Mouse (Mus musculus) retina, postnatal 7 days (tissue): ENCODE data around the gene Rpgrip1.

ENCODE experiments used
- DNase-seq: peaks from one replicate; pipeline ENCODE4 v3.0.0-alpha.2; 2012; ENCODE audit warnings: low read depth, low spot score

The Rpgrip1 gene

GRCm38 (mm10) chr14:52118823-52119608 is 8.5 kb downstream of the Rpgrip1 start:
- DNase-seq: no peak

DNA sequence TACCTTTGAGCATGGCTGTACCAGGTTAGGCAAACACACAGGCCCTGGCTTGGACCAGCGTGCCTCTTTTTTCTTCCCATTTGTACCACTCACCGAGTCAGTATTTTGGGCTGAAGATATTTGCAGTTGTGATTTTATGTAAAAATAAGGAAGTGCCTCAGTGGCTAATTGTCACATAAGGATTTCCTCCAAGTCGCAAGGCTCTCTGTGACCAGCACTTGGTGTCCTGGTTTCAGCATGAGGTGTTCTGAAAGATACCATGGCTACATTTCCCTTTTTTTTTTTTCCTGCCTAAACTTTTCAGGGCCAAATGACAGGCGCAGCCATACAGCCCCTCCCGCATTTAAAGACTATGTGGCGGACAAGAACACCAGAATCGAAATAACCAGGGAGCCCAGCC is 9.7 kb downstream of the Rpgrip1 start:
- no peak for DNase-seq

- no peak for DNase-seq
Measured at GRCm38 (mm10) chr14:52123918-52124317, 13.4 kb downstream of the Rpgrip1 start.

- DNase-seq: no peak
Measured at GRCm38 (mm10) chr14:52124636-52125035, 14.1 kb downstream of the Rpgrip1 start.

- no peak for DNase-seq
Measured at GRCm38 (mm10) chr14:52133584-52133983, 23.1 kb downstream of the Rpgrip1 start.

DNA sequence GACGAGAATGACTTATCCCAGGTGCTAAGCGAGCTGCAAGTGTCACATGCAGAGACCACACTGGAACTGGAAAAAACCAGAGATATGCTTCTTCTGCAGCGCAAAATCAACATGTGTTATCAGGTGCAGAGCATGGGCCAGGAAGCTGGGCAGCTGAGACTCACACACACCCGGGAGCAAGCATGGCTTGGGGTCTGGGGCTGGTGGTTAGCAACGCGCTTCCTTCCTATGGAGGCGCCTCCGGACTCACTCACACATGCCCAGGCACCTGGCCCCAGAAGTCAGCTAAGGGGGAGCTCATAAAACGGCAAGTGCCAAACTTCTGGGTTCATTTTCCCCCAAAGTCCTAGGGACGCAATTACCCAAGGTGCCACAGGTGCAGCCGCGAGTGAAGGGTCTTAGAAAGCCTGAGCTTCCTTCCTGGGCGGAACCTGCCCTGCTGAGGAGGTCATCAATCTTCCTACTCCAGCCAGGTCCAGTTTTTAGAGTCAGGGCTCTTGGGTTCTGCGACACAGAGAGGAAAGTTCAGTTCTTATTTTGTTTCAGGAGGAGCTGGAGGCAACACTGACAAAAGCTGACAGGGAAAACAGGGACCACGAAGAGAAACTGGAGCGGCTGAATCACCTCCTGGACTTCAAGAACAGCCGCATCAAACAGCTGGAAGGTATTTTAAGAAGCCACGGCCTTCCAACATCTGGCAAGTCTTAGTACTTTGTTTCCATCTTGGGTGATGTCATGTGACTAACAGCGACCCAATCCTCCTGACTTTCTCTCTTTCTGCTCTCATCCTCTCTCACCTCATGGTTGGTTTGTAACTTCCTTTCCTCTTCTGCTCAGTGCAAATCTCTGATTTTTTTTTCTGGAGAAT is 30.3 kb downstream of the Rpgrip1 start:
- DNase-seq: no peak

- DNase-seq: no peak
Measured at GRCm38 (mm10) chr14:52141445-52142127, 31.1 kb downstream of the Rpgrip1 start.

- no peak for DNase-seq
Measured at GRCm38 (mm10) chr14:52144165-52144564, 33.7 kb downstream of the Rpgrip1 start.

- DNase-seq: no peak
Measured at GRCm38 (mm10) chr14:52146540-52146939, 36.0 kb downstream of the Rpgrip1 start.

- no peak for DNase-seq
Measured at GRCm38 (mm10) chr14:52149888-52150287, 39.4 kb downstream of the Rpgrip1 start.

DNA sequence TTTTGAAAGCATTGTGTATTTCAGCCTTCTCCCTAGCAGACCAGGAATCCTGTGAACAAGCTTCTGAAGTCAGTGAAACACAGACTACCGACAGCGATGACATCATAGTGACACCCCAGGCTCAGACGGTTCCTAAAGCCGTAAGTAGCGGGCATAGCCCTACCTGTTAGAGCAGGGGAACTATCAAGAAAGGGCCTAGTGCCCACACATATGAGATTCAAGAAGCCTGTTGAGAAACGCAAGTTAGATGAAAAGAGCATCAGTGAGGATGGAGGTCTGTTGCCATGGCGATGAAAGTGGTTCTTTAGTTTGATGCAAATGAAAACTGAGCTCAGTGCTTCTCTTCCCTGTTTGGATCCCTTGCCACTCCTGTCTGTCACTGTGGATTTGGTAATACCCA is 41.7 kb downstream of the Rpgrip1 start:
- DNase-seq: no peak

- DNase-seq: no peak
Measured at GRCm38 (mm10) chr14:52152613-52153012, 42.1 kb downstream of the Rpgrip1 start.

GRCm38 (mm10) chr14:52155008-52155407 is 44.5 kb downstream of the Rpgrip1 start:
- DNase-seq: no peak

DNA sequence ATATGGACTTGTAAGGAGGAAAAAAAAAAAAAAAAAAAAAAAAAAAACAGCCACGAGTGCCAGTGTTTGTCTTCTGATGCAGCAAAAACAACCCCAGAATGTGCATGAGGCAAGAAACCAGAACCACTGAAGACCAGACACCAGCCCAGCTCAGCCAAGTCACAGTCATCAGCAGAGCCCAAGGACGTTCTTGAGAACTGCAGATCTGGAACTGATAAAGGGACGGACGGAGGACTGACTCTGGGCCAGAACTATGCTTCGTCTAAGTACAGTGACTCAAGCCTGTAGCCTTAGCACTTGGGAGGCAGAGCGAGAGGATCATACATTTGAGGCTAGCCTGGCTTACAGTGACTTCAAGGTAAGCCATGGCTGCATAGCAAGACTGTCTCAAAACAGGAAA is 50.4 kb downstream of the Rpgrip1 start:
- DNase-seq: no peak

- no peak for DNase-seq
Measured at GRCm38 (mm10) chr14:52166571-52166970, 56.1 kb downstream of the Rpgrip1 start.

DNA sequence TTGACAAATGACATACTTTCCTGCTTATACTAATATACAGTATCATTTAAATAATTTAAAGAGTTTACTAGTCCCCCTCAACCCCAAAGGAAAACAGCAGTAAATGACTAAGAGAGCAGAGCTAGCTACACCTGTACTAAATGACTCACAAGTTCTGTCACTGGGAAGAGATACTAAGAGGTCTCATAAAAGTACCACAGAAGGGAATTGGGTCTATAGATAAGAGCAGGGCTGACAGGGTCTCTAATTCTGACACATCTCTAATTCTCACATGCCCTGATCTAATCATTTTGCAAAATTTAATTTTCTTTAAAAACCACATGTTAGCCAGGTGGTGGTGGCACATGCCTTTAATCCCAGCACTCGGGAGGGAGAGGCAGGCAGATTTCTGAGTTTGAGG is 78.3 kb downstream of the Rpgrip1 start:
- DNase-seq: no peak

GRCm38 (mm10) chr14:52189519-52189918 is 79.0 kb downstream of the Rpgrip1 start:
- DNase-seq: no peak

DNA sequence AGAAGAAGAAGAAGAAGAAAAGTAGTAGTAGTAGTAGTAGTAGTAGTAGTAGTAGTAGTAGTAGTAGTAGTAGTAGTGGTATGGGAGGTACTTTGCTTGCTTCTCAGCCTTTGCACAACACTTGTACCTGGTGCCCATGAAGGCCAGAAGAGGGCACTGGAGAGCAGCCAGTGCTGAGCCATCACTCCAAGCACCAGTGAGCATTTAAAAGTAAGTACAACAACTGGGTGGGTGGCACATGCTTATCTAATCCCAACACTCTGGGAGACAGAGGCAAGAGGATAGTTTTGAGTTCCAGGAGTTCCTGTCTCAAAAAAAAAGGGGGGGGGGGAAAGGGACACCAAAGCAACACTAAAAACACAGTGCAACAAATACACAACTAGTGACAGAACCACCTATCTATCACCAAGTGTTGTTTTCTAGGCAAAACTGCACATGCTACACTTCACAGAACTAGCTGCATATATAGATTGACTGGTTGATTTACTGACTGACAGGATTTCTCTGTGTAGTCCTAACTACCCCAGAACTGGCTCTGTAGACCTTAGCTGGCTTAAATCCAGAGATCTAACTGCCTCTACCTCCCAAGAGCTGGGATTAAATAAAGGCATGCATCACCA is 80.3 kb downstream of the Rpgrip1 start:
- no peak for DNase-seq

DNA sequence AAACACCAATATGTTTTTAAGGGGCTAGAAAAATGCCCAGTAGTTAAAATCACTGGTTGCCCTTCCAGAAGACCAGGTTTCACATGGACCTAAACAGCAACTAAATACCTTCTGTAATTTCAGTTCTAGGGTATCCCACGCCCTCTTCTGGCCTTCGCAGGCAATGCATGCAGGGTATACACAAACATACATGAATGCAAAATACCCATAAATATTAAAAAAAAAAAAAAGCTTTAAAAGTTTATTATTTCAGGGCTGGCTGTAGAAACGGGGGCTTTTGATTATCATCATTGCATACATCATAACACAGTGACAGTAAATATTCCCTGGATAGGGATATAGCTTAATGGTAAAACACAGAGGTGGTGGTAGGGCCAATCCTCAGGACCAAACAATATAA is 85.2 kb downstream of the Rpgrip1 start:
- no peak for DNase-seq

DNA sequence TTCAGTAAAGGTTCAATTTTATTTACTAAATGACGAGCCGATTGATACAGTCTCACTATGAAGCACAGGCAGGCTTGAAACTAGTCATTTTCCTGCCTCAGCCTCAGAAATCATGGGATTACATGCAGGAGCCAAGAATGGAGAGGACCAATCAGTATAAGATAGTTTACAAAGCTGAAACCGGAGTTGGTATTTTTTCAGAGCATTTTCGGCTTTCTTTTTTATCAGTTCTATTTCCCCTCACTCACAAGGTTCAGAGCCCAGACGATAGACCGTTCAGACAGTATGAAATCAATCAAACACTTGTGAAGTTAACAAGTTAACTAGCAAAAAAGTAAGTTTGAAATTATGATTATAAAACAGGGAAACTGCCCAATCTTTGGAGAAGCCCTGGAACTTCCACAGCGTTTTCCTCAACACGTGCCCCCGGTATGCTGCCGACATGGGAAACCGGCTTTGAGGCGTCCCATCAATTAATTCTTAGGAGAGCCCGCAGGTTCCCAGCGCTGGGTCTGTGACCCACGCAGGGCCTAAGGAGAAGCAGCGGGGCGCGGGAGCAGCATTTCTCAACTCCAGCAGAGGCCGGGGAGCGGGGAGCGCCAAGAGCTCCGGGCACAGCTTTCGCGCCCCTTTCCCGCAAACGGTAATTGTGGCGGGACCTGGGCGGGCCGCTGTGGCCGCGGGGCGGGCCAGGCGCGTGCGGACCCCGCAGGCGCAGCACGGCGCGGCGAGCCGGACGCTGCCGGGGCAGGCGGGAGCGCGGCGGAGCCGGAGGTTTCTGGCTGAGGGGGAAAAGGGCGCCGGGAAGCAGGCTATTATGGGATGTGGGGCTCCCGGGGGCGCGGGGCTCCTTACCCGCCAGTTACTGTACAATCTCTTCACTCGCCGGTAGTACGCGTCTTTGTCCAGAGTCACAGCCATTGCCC is 86.0 kb downstream of the Rpgrip1 start:
- no peak for DNase-seq
